Mouse (Mus musculus): ENCODE measurements around the gene Txndc8.

DNA sequence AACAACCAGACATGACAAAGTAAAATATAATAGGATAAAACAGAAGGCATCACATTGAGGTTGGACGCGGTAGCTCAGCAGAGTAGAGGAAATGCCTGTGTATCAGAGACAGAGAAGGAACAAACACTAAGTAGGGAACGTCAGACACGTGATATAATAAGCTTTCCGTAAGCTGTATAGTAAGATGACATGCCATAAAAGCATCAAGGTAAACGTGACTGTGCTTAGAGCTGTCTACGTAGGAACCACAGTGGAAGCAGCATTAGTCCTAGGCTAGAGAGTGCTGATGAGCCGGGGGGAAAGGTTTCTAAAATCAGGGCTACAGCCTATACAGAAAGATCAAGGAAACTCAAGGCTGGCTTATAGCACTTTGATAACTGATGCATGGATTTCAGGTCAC, 41.4 kb upstream of the Txndc8 start:
- TF ChIP-seq CTCF (IDR thresholded peaks at IDR 0.05; ENCODE audit: borderline replicate concordance, control insufficient read depth, extremely low read depth, insufficient read depth, low read length, poor library complexity) (no peak), POLR2A (IDR thresholded peaks at IDR 0.05; ENCODE audit: control insufficient read depth, extremely low read depth, insufficient read depth, low read length, poor library complexity) (no peak)
